Mouse (Mus musculus): Measurements from ENCODE around the gene Slc28a3. TPM values are rescaled to one million over a fixed set of nuclear protein-coding genes. Genes with fewer than 3 reads are reported as not detected.

The Slc28a3 gene
- polyA plus RNA-seq, 1 experiment from 2014 or later, result 0.25 TPM

DNA sequence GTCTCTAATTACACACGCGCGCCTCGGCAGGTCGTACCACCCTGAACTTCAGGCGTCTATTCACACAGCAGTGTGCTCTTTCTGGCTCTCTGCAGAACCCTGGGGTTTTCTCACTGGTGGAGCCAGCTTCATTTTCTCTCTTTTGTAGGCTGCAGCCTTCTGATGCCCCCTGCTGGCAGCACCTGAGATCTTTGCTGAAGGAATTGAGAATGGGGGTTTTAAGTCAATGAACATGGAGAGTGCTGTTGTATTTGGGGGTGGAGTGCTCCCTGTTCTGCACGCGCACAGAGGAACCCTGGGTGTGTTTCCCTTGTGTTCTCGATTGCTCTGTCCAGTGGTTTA lies 21.2 kb downstream of the Slc28a3 start:
- Histone ChIP-seq H3K36me3 (ENCODE audit: control insufficient read depth, insufficient read depth, low read length) (no peaks in the 10 kb centered on the region), H3K27ac (ENCODE audit: low read depth, low read length) (no peak overlapping the region), H3K4me1 (ENCODE audit: control insufficient read depth, insufficient read depth, low read depth, low read length) (peaks cover 6% of the 10 kb centered on the region), H3K9ac (ENCODE audit: low read depth, low read length) (peak overlapping the region; percentile 48), H3K4me2 (ENCODE audit: low read length) (peak overlapping the region; percentile 53), H3K27me3 (replicated peaks; ENCODE audit: control insufficient read depth, insufficient read depth, low read length) (no peaks in the 10 kb centered on the region), H3K9me3 (ENCODE audit: control insufficient read depth, low read length) (no peaks in the 10 kb centered on the region), H3K4me3 (ENCODE audit: low read length) (peak overlapping the region; percentile 18; the same call in 1 of the 2 replicates)
- WGBS, result 1% methylated on average over 9 of the region's 9 CpGs
- peak; percentile 81 for ATAC-seq

DNA sequence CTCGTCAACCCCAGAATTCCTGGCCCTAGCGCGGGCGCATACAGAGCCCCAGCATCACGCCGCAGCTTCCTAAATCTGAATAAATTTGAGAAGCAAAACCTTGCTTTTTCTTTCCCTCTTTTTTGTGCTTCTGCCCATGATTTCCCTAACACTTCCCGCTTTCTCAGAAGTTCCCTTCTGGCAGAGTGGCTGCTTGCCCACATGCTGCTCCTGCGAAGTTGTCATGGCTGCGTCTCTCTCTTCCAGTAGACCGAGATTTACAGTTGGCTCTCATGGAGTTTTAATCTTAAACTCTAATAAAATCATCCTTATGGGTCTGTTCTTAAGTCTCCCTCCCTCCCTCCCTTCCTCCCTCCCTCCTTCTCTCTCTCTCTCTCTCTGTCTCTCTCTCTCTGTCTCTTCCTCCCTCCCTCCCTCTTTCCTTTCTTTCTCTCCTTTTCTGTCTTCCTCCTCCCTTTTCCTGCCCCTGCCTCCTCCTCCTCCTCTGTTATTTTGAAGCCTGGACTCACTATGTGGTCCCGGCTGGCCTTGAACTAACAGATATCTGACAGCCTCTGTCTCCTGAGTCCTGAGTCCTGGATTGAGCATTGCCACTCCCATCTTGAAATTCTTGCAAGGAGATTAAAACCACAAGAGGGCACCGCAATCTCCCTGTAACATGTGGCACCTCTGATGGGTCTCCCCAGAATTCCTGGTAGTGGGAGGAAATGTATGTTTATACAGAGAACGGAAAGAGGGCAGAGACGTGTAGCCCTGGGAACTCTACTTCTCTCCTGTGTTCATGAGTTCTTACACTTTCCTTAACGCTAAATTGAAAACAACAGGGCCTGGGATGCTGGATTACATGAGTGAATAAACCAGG lies 21.8 kb downstream of the Slc28a3 start:
- peak; percentile 24; the same call in 1 of the 2 replicates for ATAC-seq
- Histone ChIP-seq H3K4me3 (ENCODE audit: low read length) (peak overlapping the region; percentile 18; the same call in 1 of the 2 replicates), H3K9me3 (ENCODE audit: control insufficient read depth, low read length) (no peaks in the 10 kb centered on the region), H3K4me1 (ENCODE audit: control insufficient read depth, insufficient read depth, low read depth, low read length) (peaks cover 6% of the 10 kb centered on the region), H3K27me3 (replicated peaks; ENCODE audit: control insufficient read depth, insufficient read depth, low read length) (no peaks in the 10 kb centered on the region), H3K36me3 (ENCODE audit: control insufficient read depth, insufficient read depth, low read length) (no peaks in the 10 kb centered on the region), H3K27ac (ENCODE audit: low read depth, low read length) (no peak overlapping the region), H3K9ac (ENCODE audit: low read depth, low read length) (peak overlapping the region; percentile 48), H3K4me2 (ENCODE audit: low read length) (peak overlapping the region; percentile 53)
- WGBS, result 53% methylated on average over 15 of the region's 15 CpGs

DNA sequence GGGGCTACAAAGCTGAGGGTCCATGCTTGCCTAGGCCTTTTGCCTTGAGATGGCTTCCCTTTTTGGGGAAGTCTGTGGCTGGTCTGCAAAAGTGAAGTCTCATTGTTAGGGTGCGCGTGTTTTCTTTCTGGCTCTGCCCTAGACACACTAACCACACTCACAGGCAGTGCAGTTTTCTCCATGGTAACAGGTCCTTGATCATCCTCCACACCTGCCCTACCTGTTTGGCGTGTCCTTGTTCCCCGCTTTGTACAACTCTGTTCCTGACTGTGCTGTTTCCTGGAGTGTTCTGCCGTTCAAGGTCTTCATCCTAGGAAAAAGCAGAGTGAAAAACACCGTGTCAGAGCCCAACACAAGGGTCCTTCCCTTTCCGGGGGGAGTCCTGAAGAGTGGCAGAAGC lies 22.7 kb downstream of the Slc28a3 start:
- Histone ChIP-seq H3K9ac (ENCODE audit: low read depth, low read length) (no peak overlapping the region), H3K36me3 (ENCODE audit: control insufficient read depth, insufficient read depth, low read length) (no peaks in the 10 kb centered on the region), H3K4me3 (ENCODE audit: low read length) (no peak overlapping the region), H3K4me1 (ENCODE audit: control insufficient read depth, insufficient read depth, low read depth, low read length) (peaks cover 6% of the 10 kb centered on the region), H3K27ac (ENCODE audit: low read depth, low read length) (no peak overlapping the region), H3K9me3 (ENCODE audit: control insufficient read depth, low read length) (no peaks in the 10 kb centered on the region), H3K4me2 (ENCODE audit: low read length) (no peak overlapping the region), H3K27me3 (replicated peaks; ENCODE audit: control insufficient read depth, insufficient read depth, low read length) (no peaks in the 10 kb centered on the region)
- 83% methylated on average over 7 of the region's 7 CpGs for WGBS
- no peak for ATAC-seq

DNA sequence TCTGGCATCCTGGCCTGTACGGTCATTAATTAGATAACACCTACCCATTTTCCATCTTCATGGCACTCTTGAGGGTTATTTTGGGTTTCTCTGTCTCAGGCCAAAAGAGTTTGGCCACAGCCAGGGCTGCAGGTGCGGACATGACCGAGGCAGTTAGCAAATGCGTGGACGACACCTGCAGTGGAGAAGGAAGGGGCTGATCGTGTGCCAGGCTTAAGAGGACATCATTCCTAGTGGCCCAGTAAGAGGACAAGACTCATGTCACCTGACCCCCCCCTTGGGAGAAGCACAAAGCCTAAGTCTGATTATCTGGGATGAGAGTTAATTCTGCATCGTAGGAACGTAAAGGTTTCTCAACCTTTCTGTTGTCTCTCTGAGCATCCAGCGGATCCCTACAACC lies 44.5 kb downstream of the Slc28a3 start:
- Histone ChIP-seq H3K4me1 (ENCODE audit: control insufficient read depth, insufficient read depth, low read depth, low read length) (no peaks in the 10 kb centered on the region), H3K4me2 (ENCODE audit: low read length) (no peak overlapping the region), H3K4me3 (ENCODE audit: low read length) (no peak overlapping the region), H3K9me3 (ENCODE audit: control insufficient read depth, low read length) (no peaks in the 10 kb centered on the region), H3K27ac (ENCODE audit: low read depth, low read length) (no peak overlapping the region), H3K9ac (ENCODE audit: low read depth, low read length) (no peak overlapping the region), H3K36me3 (ENCODE audit: control insufficient read depth, insufficient read depth, low read length) (no peaks in the 10 kb centered on the region), H3K27me3 (replicated peaks; ENCODE audit: control insufficient read depth, insufficient read depth, low read length) (no peaks in the 10 kb centered on the region)
- WGBS, result 82% methylated on average over 9 of the region's 9 CpGs
- no peak for ATAC-seq

DNA sequence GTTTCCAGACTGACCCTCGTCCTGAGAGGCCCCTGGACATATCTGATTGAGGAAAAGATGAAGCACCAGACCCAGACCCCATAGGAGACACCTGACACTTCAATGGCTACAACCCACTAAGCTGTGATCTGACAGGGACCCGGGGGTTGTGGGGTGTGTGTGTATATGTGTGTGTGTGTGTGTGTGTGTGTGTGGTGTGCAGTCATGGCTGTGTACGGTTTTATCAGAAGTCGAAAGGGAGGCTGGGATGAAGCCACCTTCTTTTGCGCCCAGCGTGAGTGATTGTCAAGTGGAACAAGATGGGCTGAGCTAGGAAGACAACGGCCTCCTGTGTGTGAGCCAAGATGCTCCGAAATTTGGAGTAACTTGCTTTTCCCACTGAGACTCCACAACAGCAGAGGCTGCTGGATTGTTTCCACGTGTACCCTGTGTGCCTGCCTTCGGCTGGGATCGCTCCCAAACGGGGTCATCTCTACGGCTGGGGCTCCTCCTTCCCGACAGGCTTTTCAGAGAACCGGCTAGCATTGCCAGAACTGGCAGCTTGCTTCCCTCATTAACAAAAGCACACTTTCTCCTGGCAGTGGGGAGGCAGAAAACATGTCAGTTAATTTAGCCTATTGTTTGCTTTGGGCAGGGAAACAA lies 50.1 kb downstream of the Slc28a3 start:
- Histone ChIP-seq H3K27ac (ENCODE audit: low read depth, low read length) (peak overlapping the region; percentile 66), H3K4me2 (ENCODE audit: low read length) (0 out of 2 replicates have a peak overlapping the region, but pooled peaks have one; percentile 2), H3K27me3 (replicated peaks; ENCODE audit: control insufficient read depth, insufficient read depth, low read length) (no peaks in the 10 kb centered on the region), H3K4me1 (ENCODE audit: control insufficient read depth, insufficient read depth, low read depth, low read length) (0 out of 2 replicates have a peak, but pooled peaks cover 2% of the 10 kb centered on the region), H3K4me3 (ENCODE audit: low read length) (no peak overlapping the region), H3K36me3 (ENCODE audit: control insufficient read depth, insufficient read depth, low read length) (no peaks in the 10 kb centered on the region), H3K9me3 (ENCODE audit: control insufficient read depth, low read length) (no peaks in the 10 kb centered on the region), H3K9ac (ENCODE audit: low read depth, low read length) (no peak overlapping the region)
- peak; percentile 97 for ATAC-seq
- 51% methylated on average over 15 of the region's 15 CpGs for WGBS

DNA sequence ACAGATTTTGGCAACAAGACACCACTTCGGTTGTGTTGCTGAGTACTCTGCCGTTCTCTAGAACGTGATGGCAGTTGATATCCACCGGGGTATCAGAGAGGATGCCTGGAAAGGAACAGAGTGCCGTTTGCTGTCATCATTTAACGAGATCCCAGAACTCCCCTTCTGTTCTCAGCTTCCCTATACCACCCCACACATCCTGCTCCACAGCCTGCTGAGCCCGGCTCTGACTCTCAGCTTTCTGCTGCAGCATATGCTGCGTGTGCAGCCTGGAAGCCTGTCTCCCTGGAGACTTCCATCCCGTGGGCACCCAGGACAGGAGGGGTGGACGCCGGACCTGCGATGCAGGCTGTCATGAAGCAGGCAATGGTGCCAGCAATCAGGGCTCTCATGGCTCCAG lies 52.5 kb downstream of the Slc28a3 start:
- no peak overlapping the region for H3K4me2 ChIP-seq (ENCODE audit: low read length)
- ATAC-seq, result no peak
- H3K27me3 ChIP-seq (replicated peaks; ENCODE audit: control insufficient read depth, insufficient read depth, low read length), result no peaks in the 10 kb centered on the region
- H3K4me1 ChIP-seq (ENCODE audit: control insufficient read depth, insufficient read depth, low read depth, low read length), result 0 out of 2 replicates have a peak, but pooled peaks cover 2% of the 10 kb centered on the region
- WGBS, result 81% methylated on average over 12 of the region's 12 CpGs
- H3K27ac ChIP-seq (ENCODE audit: low read depth, low read length), result no peak overlapping the region
- H3K36me3 ChIP-seq (ENCODE audit: control insufficient read depth, insufficient read depth, low read length), result no peaks in the 10 kb centered on the region
- H3K9me3 ChIP-seq (ENCODE audit: control insufficient read depth, low read length), result no peaks in the 10 kb centered on the region
- H3K4me3 ChIP-seq (ENCODE audit: low read length), result no peak overlapping the region
- no peak overlapping the region for H3K9ac ChIP-seq (ENCODE audit: low read depth, low read length)

DNA sequence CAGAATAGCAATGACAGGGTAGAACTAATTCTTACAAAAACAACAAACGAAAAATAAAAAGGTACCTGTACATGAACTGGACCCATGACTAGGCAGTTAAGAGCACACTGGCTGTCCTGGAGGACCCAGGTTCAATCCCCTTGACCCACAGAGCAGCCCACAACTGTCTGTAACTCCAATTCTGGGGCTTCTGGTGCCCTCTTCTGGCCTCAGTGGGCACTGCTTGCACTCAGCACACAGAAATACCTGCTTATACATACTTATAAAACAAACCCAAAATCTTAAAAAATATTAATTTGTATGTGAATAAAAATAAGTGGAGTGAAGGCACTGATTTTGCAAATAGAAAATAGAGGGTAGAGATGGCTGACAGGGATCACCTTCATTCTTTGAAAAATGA lies 54.7 kb downstream of the Slc28a3 start:
- Histone ChIP-seq H3K27ac (ENCODE audit: low read depth, low read length) (no peak overlapping the region), H3K9ac (ENCODE audit: low read depth, low read length) (no peak overlapping the region), H3K27me3 (replicated peaks; ENCODE audit: control insufficient read depth, insufficient read depth, low read length) (no peaks in the 10 kb centered on the region), H3K4me2 (ENCODE audit: low read length) (no peak overlapping the region), H3K9me3 (ENCODE audit: control insufficient read depth, low read length) (no peaks in the 10 kb centered on the region), H3K36me3 (ENCODE audit: control insufficient read depth, insufficient read depth, low read length) (no peaks in the 10 kb centered on the region), H3K4me1 (ENCODE audit: control insufficient read depth, insufficient read depth, low read depth, low read length) (0 out of 2 replicates have a peak, but pooled peaks cover 1% of the 10 kb centered on the region), H3K4me3 (ENCODE audit: low read length) (no peak overlapping the region)
- 77% methylated on average over 1 of the region's 1 CpGs for WGBS
- no peak for ATAC-seq

DNA sequence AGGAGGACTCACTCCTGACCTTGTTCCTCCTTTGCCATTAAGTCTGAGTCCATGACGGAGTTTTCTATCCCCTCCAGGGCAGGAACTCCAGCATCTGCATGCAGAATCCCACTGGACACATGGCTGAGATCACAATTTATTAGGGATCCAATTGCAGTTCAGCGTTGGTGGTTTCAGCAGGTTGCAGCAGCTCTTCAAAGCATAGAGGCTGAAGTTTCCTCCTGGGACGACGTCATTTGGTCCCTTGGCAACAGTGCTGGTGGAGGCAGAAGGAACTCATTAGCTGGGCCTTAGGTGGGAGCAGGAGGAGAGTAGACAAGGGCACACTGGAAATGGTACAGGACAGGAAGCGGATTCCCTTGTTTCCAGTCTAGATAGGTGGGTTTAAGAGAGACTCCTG lies 55.1 kb downstream of the Slc28a3 start:
- Histone ChIP-seq H3K4me3 (ENCODE audit: low read length) (no peak overlapping the region), H3K9me3 (ENCODE audit: control insufficient read depth, low read length) (no peaks in the 10 kb centered on the region), H3K4me1 (ENCODE audit: control insufficient read depth, insufficient read depth, low read depth, low read length) (no peaks in the 10 kb centered on the region), H3K27me3 (replicated peaks; ENCODE audit: control insufficient read depth, insufficient read depth, low read length) (no peaks in the 10 kb centered on the region), H3K4me2 (ENCODE audit: low read length) (no peak overlapping the region), H3K27ac (ENCODE audit: low read depth, low read length) (no peak overlapping the region), H3K36me3 (ENCODE audit: control insufficient read depth, insufficient read depth, low read length) (no peaks in the 10 kb centered on the region), H3K9ac (ENCODE audit: low read depth, low read length) (no peak overlapping the region)
- no peak for ATAC-seq
- WGBS, result 59% methylated on average over 5 of the region's 5 CpGs

DNA sequence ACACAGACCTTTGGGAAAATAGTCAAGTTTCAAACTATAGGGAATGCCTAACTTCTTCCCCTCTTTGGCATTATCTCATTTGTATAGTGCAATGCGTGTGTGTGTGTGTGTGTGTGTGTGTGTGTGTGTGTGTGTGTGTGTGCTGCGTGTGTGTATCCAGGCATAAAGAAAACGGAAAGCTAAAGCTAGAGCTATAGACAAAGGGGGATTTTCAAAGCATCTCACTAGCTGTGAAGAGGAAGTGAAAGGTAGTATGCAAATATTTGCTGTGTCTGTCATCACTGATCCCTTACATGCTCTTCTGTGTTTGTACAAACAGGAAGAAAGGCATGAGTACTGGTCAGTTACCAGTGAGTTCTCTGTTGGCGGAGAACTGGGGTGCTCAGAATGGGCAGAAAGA lies 58.8 kb downstream of the Slc28a3 start:
- ATAC-seq, result no peak
- H3K27ac ChIP-seq (ENCODE audit: low read depth, low read length), result no peak overlapping the region
- no peak overlapping the region for H3K4me3 ChIP-seq (ENCODE audit: low read length)
- WGBS, result 77% methylated on average over 4 of the region's 4 CpGs
- no peak overlapping the region for H3K9ac ChIP-seq (ENCODE audit: low read depth, low read length)
- H3K4me2 ChIP-seq (ENCODE audit: low read length), result no peak overlapping the region
- H3K27me3 ChIP-seq (replicated peaks; ENCODE audit: control insufficient read depth, insufficient read depth, low read length), result no peaks in the 10 kb centered on the region
- H3K36me3 ChIP-seq (ENCODE audit: control insufficient read depth, insufficient read depth, low read length), result no peaks in the 10 kb centered on the region
- peaks cover 12% of the 10 kb centered on the region for H3K4me1 ChIP-seq (ENCODE audit: control insufficient read depth, insufficient read depth, low read depth, low read length)
- no peaks in the 10 kb centered on the region for H3K9me3 ChIP-seq (ENCODE audit: control insufficient read depth, low read length)
